Mouse (Mus musculus) ES-Bruce4 (cell line): ENCODE data around the gene CN725425.

ENCODE experiments used
- CTCF ChIP-seq: IDR thresholded peaks from one replicate; pipeline ENCODE4 v1.8.1; 2011; ENCODE audit warnings: low read depth, low read length
- POLR2A ChIP-seq: IDR thresholded peaks from one replicate; pipeline ENCODE4 v1.8.1; 2011; ENCODE audit warnings: low read length; ENCODE audit not compliant: insufficient read depth

DNA sequence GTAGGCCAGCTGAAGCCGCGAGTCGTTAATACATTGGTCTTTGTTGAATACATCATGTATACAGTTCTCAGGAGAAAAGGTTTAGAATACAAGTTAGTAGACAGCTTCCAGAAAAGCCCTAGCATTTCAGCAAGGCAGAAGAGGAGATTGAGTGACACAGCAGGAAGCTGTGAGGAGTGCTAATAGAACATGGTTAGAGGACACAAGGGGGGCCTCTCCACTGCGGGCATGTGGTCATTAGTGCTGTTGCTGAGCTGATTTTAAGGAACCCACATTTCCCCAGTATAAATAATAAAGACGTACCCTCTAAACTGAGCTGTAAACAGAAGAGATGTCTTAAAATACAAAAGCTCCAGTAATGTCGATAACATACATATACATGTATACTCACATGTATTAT lies 51.5 kb downstream of the CN725425 start:
- no peak for TF ChIP-seq CTCF
- TF ChIP-seq POLR2A: no peak
